Mouse (Mus musculus): ENCODE measurements around the gene Zbtb7a.

The Zbtb7a gene

DNA sequence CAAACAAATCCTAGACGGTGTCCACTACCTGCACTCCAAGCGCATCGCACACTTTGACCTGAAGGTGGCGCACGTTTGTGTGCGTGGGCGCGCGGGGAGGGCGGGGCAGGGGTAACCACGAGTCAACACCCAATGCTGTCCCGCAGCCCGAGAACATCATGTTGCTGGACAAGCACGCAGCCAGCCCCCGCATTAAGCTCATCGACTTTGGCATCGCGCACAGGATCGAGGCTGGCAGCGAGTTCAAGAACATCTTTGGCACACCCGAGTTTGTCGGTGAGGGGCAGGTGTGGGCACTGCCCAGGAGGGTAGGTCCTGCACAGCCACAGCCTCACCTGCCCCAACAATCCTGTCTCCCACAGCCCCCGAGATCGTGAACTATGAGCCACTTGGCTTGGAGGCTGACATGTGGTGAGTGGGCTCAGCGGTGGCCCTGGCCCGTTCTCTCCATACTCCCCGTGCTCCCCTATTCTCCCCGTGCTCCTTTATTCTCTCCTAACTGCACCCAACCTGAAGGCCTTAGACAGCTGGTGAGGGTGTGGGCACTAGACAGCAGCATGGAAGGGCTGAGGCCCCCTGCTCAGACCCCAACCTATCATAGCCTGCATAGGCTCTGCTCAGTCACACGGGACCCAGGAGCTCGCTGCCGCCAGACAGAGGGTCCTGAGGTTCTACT lies 55.4 kb downstream of the Zbtb7a start:
- no peak for DNase-seq (ENCODE audit: extremely low spot score)

DNA sequence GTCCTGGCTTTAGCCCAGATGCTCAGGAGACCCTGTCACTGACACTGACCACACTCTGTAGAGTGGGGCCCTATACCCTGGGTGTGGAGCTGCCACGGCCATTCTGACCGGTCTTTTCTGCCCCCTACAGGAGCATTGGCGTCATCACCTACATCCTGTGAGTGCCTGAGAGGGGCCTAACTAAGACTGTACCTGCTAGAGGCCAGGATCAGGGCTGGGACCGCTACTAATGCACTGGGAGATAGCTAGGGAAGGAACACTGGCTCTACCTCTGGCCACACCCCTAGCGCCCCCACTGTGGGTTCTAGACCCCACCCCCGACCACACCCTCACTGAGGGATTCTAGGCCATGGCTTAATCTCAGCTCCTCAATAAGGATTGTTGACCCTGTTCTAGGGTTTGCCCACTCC lies 55.9 kb downstream of the Zbtb7a start:
- DNase-seq (ENCODE audit: extremely low spot score): no peak

DNA sequence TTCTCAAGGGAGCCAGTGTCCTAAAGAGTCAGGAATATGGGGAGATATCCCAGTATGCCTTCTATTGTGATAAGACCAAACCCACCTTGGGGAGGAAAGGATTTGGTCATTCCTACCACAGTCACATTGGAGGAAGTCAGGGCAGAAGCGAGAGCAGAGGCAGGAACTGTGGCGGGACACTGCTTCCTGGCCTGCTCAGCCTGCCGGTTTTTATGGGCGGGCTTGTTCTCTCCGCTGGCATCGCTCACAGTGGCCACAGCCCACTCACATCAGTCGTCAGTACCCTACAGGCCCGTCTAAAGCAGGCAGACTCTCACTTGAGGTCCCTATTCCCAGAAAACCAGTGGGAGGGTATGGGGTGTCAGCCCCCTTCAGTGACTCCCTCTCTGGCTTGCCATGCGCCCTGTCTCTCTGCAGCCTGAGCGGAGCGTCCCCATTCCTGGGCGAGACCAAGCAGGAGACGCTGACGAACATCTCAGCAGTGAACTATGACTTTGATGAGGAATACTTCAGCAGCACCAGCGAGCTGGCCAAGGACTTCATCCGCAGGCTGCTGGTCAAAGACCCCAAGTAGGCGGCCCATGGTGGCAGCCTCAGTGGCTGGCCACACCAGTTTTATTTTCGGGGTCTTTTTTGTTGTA lies 56.4 kb downstream of the Zbtb7a start:
- DNase-seq (ENCODE audit: extremely low spot score): no peak

DNA sequence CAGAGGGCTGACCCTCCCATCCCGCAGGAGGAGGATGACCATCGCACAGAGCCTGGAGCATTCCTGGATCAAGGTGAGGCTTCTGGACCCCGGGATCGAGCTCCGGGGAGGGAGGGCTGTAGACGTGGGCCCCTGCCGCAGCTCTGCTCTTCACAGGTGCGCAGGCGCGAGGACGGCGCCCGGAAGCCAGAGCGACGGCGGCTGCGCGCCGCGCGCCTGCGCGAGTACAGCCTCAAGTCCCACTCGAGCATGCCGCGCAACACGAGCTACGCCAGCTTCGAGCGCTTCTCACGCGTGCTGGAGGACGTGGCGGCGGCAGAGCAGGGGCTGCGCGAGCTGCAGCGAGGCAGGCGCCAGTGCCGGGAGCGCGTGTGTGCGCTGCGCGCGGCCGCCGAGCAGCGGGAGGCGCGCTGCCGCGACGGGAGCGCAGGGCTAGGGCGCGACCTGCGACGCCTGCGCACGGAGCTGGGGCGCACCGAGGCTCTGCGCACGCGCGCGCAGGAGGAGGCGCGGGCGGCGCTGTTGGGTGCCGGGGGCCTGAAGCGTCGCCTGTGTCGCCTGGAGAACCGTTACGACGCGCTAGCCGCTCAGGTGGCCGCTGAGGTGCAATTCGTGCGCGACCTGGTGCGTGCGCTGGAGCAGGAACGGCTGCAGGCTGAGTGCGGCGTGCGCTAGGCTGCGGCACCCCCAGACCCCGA lies 57.4 kb downstream of the Zbtb7a start:
- peak; percentile 81 for DNase-seq (ENCODE audit: extremely low spot score)

DNA sequence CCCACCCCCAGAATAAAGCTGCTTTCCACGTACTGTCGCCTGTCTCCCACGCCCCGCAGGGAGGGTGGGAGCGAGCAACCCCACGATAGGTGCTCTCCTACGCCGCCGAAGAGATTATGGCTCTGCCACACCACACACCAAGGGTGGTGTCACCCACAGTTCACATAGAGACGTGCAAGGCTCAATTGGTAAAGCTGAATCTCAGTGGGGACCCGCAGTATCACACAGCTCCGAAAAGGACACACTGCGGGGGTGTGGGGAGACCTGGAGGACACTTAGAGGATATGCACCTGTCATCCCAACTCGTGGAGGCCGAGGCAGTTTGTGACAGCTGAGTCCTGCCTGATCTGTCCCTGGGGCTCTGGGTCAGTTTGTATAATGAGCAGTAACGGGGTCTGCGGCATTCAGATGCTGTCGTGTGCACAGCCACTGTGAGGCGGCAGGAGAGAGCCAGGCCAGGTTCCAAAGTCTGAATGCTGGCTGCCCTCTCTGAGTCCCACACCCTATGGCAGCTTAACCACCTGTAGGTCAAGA lies 58.0 kb downstream of the Zbtb7a start:
- DNase-seq (ENCODE audit: extremely low spot score): no peak

DNA sequence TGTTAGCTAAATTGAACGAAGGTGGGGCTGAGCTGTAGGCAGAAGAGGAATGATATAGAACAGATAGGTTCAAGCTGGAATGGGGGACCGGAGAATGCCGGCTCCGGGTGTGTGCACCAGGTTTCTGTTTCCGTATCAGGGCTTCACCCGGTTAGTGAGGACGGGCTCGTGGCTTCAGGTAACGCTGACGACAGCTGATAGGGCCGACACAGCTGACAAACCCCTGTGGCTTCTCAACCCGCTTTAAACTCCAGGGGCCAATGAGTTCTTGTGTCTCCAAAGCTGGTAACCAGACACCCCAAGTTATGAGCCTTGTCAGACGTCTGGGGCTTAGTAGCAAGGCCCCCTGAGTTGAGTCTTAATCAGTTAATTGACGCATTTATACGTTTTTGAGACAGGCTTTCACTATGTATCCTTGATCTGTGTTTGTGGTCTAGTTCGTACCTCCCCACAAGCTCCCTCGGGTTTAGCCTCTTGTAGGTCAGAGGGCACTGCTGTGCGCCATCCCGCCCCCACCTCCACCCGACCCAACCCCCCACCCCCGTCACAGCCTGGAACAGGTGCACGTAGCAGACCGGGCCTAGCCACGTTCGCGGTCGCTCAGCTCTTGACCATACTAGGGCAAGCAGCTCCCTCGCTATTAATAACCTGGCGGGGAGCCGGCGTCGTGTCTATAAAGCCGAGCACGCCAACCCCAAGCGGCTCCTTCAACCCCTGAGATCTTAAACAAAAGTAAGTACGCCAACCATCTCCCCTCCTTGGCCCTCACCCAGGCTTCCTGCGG lies 59.2 kb downstream of the Zbtb7a start:
- no peak for DNase-seq (ENCODE audit: extremely low spot score)

DNA sequence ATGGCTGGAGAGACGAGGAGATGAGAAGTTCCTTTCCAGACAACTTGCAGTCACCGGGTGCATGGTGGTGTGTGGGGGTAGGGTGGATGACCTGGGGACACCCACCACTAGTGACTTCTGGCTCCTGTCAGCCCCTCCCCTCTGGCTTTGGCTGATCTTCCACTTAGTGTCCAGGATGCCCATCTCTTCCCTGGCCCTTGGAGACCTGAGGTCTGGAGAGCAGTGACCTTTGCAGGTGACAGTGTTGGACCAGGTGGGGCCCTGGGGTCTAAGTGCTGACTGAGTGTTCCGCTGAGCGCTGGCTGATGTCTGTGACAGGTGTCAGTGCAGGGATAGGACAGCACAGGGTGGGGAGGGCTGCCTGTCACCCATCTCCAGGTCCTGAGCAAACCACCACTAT lies 60.3 kb downstream of the Zbtb7a start:
- DNase-seq (ENCODE audit: extremely low spot score): no peak

DNA sequence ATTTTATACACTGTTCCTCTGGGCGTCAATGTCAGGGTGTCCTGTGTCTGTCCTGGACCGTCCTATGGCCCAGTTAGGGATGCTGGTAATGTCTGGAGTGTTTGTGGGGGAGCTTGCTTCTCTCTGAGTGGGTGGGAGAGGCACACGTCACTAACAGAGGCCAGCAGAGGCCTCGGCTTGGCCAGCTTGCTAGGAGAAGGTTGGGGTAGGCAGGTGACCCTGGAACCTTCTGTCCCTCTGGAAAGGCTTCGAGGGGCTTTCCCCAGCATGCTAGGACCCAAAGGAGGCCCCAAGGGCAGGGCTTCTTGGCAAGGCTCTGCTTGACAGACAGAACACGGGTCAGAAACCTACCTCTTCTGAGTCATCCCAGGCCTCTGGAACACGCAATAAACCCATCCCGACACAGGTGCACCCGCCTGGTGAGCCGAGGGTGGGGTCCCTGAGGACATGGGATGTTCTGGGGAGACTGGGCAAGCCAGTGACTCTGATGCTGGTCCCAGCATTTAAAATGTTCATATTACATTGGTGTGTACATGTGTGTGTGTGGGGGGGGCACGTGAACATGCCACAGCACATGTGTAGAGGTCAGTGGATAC lies 61.5 kb downstream of the Zbtb7a start:
- DNase-seq (ENCODE audit: extremely low spot score): no peak

DNA sequence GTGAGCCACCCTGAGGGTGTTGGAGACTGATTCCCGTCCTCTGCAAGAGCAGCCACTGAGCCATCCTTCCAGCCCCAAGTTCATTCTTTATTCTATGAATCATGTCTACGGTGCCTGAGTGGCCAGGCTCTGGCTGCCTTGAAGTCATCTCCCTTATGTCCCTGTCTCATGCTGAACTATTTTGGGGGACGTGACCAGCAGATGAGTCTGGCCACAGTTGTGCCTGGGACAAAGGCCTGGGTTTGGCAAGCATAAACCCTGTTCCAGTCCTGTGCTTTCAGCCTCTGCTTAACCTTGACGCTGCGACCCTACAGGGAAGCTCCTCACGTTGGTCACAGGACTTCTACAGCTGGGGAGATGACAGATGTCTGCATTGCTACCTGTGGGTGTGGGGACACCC lies 62.3 kb downstream of the Zbtb7a start:
- DNase-seq (ENCODE audit: extremely low spot score): no peak

DNA sequence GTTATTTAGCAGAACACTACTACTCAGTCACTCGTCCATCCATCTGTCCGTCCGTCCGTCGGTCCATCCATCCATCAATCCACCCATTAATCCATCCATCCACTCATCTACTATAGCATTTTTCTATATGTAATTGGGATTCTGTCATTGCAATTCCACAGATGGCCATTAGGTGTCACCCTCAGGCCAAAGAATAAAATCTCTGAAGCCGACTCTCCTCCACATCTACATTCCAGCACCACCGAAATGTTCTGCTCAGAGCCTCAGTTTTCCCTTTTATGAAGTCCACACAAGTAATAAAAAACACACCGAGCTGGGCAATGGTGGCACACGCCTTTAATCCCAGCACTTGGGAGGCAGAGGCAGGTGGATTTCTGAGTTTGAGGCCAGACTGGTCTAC lies 63.2 kb downstream of the Zbtb7a start:
- peak; percentile 68 for DNase-seq (ENCODE audit: extremely low spot score)

DNA sequence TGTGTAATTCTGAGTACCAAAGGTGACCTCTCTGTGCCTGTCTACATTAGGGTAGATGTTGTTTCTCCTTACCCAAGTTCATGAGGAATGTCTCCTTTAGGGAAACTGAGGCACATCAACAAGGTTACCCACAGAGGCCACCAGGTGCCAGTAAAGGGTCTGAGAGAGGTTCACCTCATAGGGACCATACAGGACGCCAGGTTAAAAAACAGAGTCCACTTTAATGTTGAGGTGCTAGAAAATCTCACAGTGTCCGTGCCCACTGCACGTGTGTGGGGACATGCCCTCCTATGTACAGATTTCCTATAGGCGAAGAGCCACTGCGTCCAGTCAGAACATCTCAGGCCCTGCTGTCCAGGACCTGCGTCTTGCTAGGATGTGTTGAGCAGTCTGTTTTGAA lies 64.0 kb downstream of the Zbtb7a start:
- no peak for DNase-seq (ENCODE audit: extremely low spot score)

DNA sequence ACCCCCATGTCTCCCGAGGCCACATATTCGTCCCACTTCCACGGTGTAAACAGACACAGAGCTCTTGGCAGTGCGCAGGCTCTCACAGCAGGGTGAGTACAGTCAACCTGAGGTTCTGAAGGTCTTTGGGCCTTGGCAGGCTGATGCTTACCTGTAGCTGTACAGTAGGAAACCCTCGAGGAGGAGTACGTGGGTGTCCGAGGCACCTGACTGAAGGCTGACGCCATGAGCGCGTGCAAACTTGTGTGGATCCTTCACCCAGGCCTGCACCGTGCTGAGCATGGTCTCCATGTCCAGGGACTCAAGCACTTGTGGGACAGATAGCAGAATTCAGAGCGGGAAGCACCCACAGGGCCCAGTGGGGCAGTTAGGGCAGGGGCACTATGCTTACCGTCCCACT lies 65.1 kb downstream of the Zbtb7a start:
- no peak for DNase-seq (ENCODE audit: extremely low spot score)

DNA sequence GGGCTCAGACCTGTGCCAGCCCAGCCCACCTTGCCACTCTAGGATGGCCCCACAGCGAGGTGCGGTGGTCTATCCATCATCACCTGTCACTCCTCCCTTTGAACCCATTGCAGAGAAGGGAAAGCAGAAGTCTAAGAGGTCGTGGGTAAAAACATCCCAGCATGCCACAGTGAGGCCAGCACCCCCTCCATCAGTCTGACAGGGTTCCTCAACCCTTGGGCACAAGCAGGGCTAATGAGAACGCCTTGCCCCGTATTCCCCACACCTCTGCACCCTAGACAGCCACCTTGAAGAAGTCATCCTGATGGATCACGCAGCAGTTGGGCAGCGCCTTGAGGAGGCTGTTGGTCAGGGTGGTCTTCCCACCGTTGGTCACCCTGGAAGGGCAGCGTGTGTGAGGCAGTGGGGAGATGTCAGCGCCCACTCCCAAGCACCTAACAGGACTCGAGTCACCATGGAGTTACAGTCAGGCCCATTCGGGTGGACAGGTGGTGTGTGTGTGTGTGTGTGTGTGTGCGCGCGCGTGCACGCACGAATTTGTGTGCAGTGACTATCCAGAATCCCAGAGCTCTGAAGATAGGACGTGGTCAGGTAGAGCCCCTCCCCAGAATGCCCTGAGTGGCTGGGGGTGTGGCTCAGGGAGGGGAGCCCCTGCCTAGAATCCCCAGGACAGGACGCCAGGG lies 65.7 kb downstream of the Zbtb7a start:
- no peak for DNase-seq (ENCODE audit: extremely low spot score)

DNA sequence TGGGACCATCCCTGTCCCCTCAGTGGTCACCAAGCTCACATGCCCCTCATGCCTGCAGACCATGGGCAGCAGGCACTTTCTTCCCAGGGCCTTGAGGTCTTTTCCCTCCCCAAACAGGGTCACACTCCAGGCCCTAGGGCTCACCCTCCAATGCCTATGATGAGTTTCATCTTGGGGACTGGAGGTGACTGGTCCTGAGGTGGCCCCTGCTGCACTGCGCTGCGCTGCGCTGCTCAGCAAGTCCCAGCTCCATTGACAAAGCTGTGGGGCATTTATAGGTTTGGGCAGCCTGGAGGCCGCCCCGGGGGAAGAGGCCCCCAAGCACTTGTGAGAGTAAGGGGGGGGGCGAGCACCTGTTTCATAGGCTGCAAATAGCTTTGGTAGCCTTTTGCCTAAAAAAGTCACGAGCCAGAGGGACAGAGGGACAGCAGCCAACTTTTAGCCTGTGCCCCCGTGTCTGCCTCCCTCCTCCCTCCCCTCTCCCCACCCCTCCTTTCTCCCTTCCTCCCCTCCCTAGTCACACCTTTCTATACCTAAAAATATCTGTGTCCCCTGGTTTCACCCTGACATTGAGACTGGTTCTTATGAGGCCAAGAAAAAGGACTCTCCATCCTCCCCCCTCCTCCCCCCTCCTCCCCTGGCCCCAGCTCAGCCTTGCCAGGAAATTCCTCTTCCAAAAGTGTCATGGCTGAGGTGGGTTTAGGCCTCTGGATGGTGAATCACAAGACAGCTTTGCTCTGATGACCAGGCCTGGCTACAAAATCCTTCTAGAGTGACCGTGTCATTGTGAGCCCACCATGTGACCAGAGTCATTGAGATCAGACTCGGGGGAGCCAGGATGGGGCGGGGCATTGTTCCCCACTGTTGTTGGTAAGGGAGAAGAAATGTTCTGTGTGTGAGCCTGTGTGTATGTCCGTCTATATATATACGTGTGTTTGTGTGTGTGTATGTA lies 67.1 kb downstream of the Zbtb7a start, which contains the start of gene Nmrk2:
Nmrk2 (minus strand) TSS at position 245 of the 952 bp plus-strand sequence.
- DNase-seq (ENCODE audit: extremely low spot score): no peak
